Mouse (Mus musculus) limb, embryonic 15.5 days (tissue): ENCODE results near the gene Tmtc1. TPM values are rescaled to one million over a fixed set of nuclear protein-coding genes. Genes with fewer than 3 reads are reported as not detected.

Source experiments
- ATAC-seq: fragments of 200-750 bp; cut with Nextera tagmentation; 2 replicates; pipeline ENCODE4 v1.8.0; 2017; ENCODE audit warnings: low read depth, moderate TSS enrichment; ENCODE audit not compliant: insufficient number of reproducible peaks, low FRiP score, low TSS enrichment
- H3K27ac ChIP-seq: fragments of 300-500 bp; sonication (generic); 2 replicates; pipeline ENCODE4 v1.5.1; 2015; ENCODE audit warnings: moderate library complexity, mild to moderate bottlenecking, inconsistent platforms
- H3K27me3 ChIP-seq: fragments of 300-500 bp; sonication (generic); 2 replicates; pipeline ENCODE4 v1.6.1; 2015; ENCODE audit warnings: inconsistent platforms
- H3K36me3 ChIP-seq: fragments of 300-500 bp; sonication (generic); 2 replicates; pipeline ENCODE4 v1.6.1; 2015; ENCODE audit warnings: inconsistent platforms
- H3K4me1 ChIP-seq: fragments of 300-500 bp; sonication (generic); 2 replicates; pipeline ENCODE4 v1.6.1; 2015; ENCODE audit warnings: inconsistent platforms
- H3K4me2 ChIP-seq: fragments of 300-500 bp; sonication (generic); 2 replicates; pipeline ENCODE4 v1.6.1; 2015; ENCODE audit warnings: mild to moderate bottlenecking, inconsistent platforms
- H3K4me3 ChIP-seq: fragments of 300-500 bp; sonication (generic); 2 replicates; pipeline ENCODE4 v1.5.1; 2015; ENCODE audit warnings: mild to moderate bottlenecking, inconsistent platforms
- H3K9ac ChIP-seq: fragments of 300-500 bp; sonication (generic); 2 replicates; pipeline ENCODE4 v1.6.1; 2015; ENCODE audit warnings: inconsistent platforms
- H3K9me3 ChIP-seq: fragments of 300-500 bp; sonication (generic); 2 replicates; pipeline ENCODE4 v1.6.1; 2016; ENCODE audit warnings: inconsistent platforms
- WGBS: fragments of 180-500 bp; shearing (Covaris S2); methylation state at CpG from one replicate; pipeline ENCODE4 v1.1.7; 2015; 5-methylcytosine and 5-hydroxymethylcytosine counted together
- polyA plus RNA-seq: library from polyadenylated mRNA; unstranded; fragments of >200 nt; fragmentation: Nextera tagmentation; extraction: Ambion mirVana; gene quantifications from 2 replicates; pipeline ENCODE4 v1.2.1, GENCODE M21; 2015

Tmtc1 gene
- polyA plus RNA-seq, 1 experiment from 2014 or later = 1.3 TPM

GRCm38 (mm10) chr6:148362475-148362874 lies 81.7 kb downstream of the Tmtc1 start:
- H3K4me1 ChIP-seq = peaks cover 3% of the 10 kb centered on the region; the same call in 1 of the 2 replicates
- H3K27me3 ChIP-seq = no peaks in the 10 kb centered on the region
- H3K27ac ChIP-seq = no peak overlapping the region
- H3K9ac ChIP-seq = no peak overlapping the region
- no peaks in the 10 kb centered on the region for H3K36me3 ChIP-seq
- H3K4me2 ChIP-seq = no peak overlapping the region
- ATAC-seq = no peak
- 55% methylated on average over 3 of the region's 3 CpGs for WGBS
- H3K4me3 ChIP-seq = no peak overlapping the region
- no peaks in the 10 kb centered on the region for H3K9me3 ChIP-seq

- Histone ChIP-seq H3K36me3 (peaks cover 8% of the 10 kb centered on the region), H3K27ac (no peak overlapping the region), H3K27me3 (no peaks in the 10 kb centered on the region), H3K9ac (no peak overlapping the region), H3K9me3 (no peaks in the 10 kb centered on the region), H3K4me3 (no peak overlapping the region), H3K4me2 (no peak overlapping the region), H3K4me1 (0 out of 2 replicates have a peak, but pooled peaks cover 8% of the 10 kb centered on the region)
- ATAC-seq = no peak
- 42% methylated on average over 7 of the region's 7 CpGs for WGBS
Observed at GRCm38 (mm10) chr6:148359348-148359905, 84.8 kb downstream of the Tmtc1 start.

- no peak overlapping the region for H3K4me2 ChIP-seq
- no peak overlapping the region for H3K27ac ChIP-seq
- H3K36me3 ChIP-seq = peaks cover 8% of the 10 kb centered on the region
- H3K4me3 ChIP-seq = no peak overlapping the region
- 0 out of 2 replicates have a peak, but pooled peaks cover 8% of the 10 kb centered on the region for H3K4me1 ChIP-seq
- WGBS = 34% methylated on average over 8 of the region's 12 CpGs
- H3K9me3 ChIP-seq = no peaks in the 10 kb centered on the region
- no peak overlapping the region for H3K9ac ChIP-seq
- no peak for ATAC-seq
- H3K27me3 ChIP-seq = no peaks in the 10 kb centered on the region
Observed at GRCm38 (mm10) chr6:148358580-148359246, 85.5 kb downstream of the Tmtc1 start.

- Histone ChIP-seq H3K9me3 (no peaks in the 10 kb centered on the region), H3K27me3 (no peaks in the 10 kb centered on the region), H3K9ac (no peak overlapping the region), H3K4me1 (0 out of 2 replicates have a peak, but pooled peaks cover 8% of the 10 kb centered on the region), H3K4me3 (no peak overlapping the region), H3K36me3 (peaks cover 8% of the 10 kb centered on the region), H3K27ac (no peak overlapping the region), H3K4me2 (no peak overlapping the region)
- ATAC-seq = no peak
Observed at GRCm38 (mm10) chr6:148356141-148356540, 88.0 kb downstream of the Tmtc1 start.

GRCm38 (mm10) chr6:148354509-148355474 lies 89.4 kb downstream of the Tmtc1 start:
- peak overlapping the region; percentile 63 for H3K4me2 ChIP-seq
- H3K27me3 ChIP-seq = no peaks in the 10 kb centered on the region
- ATAC-seq = 0 out of 2 replicates have a peak, but pooled peaks have one; percentile 52
- peak overlapping the region; percentile 38 for H3K9ac ChIP-seq
- H3K9me3 ChIP-seq = no peaks in the 10 kb centered on the region
- peak overlapping the region; percentile 47 for H3K4me3 ChIP-seq
- peaks cover 8% of the 10 kb centered on the region for H3K36me3 ChIP-seq
- WGBS = 31% methylated on average over 85 of the region's 85 CpGs
- 0 out of 2 replicates have a peak, but pooled peaks cover 8% of the 10 kb centered on the region for H3K4me1 ChIP-seq
- H3K27ac ChIP-seq = no peak overlapping the region

- Histone ChIP-seq H3K4me3 (peak overlapping the region; percentile 47), H3K27ac (no peak overlapping the region), H3K36me3 (peaks cover 8% of the 10 kb centered on the region), H3K9me3 (no peaks in the 10 kb centered on the region), H3K4me1 (0 out of 2 replicates have a peak, but pooled peaks cover 8% of the 10 kb centered on the region), H3K9ac (no peak overlapping the region), H3K27me3 (no peaks in the 10 kb centered on the region), H3K4me2 (peak overlapping the region; percentile 63)
- WGBS = 85% methylated on average over 16 of the region's 16 CpGs
- ATAC-seq = 0 out of 2 replicates have a peak, but pooled peaks have one; percentile 44
Observed at GRCm38 (mm10) chr6:148354151-148354508, 90.1 kb downstream of the Tmtc1 start.

- Histone ChIP-seq H3K4me1 (no peaks in the 10 kb centered on the region), H3K4me3 (no peak overlapping the region), H3K27me3 (no peaks in the 10 kb centered on the region), H3K27ac (no peak overlapping the region), H3K4me2 (no peak overlapping the region), H3K36me3 (no peaks in the 10 kb centered on the region), H3K9ac (no peak overlapping the region), H3K9me3 (no peaks in the 10 kb centered on the region)
- WGBS = 77% methylated on average over 3 of the region's 3 CpGs
- no peak for ATAC-seq
Observed at GRCm38 (mm10) chr6:148345001-148345400, 99.2 kb downstream of the Tmtc1 start.

GRCm38 (mm10) chr6:148342191-148342590 lies 102.0 kb downstream of the Tmtc1 start:
- Histone ChIP-seq H3K4me2 (no peak overlapping the region), H3K9me3 (no peaks in the 10 kb centered on the region), H3K36me3 (no peaks in the 10 kb centered on the region), H3K27me3 (no peaks in the 10 kb centered on the region), H3K27ac (no peak overlapping the region), H3K4me3 (no peak overlapping the region), H3K9ac (no peak overlapping the region), H3K4me1 (no peaks in the 10 kb centered on the region)
- no peak for ATAC-seq
- 87% methylated on average over 2 of the region's 2 CpGs for WGBS

GRCm38 (mm10) chr6:148341765-148342164 lies 102.4 kb downstream of the Tmtc1 start:
- no peaks in the 10 kb centered on the region for H3K9me3 ChIP-seq
- no peak overlapping the region for H3K4me3 ChIP-seq
- H3K27ac ChIP-seq = no peak overlapping the region
- no peaks in the 10 kb centered on the region for H3K4me1 ChIP-seq
- no peaks in the 10 kb centered on the region for H3K27me3 ChIP-seq
- no peak for ATAC-seq
- no peak overlapping the region for H3K9ac ChIP-seq
- no peaks in the 10 kb centered on the region for H3K36me3 ChIP-seq
- H3K4me2 ChIP-seq = no peak overlapping the region
- WGBS = 68% methylated on average over 2 of the region's 2 CpGs

- no peaks in the 10 kb centered on the region for H3K27me3 ChIP-seq
- no peak overlapping the region for H3K27ac ChIP-seq
- no peak overlapping the region for H3K4me2 ChIP-seq
- H3K4me3 ChIP-seq = no peak overlapping the region
- H3K4me1 ChIP-seq = no peaks in the 10 kb centered on the region
- WGBS = 73% methylated on average over 3 of the region's 3 CpGs
- no peaks in the 10 kb centered on the region for H3K9me3 ChIP-seq
- H3K36me3 ChIP-seq = no peaks in the 10 kb centered on the region
- no peak overlapping the region for H3K9ac ChIP-seq
- ATAC-seq = no peak
Observed at GRCm38 (mm10) chr6:148338326-148338957, 105.7 kb downstream of the Tmtc1 start.

- H3K27me3 ChIP-seq = no peaks in the 10 kb centered on the region
- no peaks in the 10 kb centered on the region for H3K4me1 ChIP-seq
- no peaks in the 10 kb centered on the region for H3K9me3 ChIP-seq
- no peaks in the 10 kb centered on the region for H3K36me3 ChIP-seq
- no peak overlapping the region for H3K4me2 ChIP-seq
- H3K4me3 ChIP-seq = no peak overlapping the region
- H3K9ac ChIP-seq = no peak overlapping the region
- no peak for ATAC-seq
- H3K27ac ChIP-seq = no peak overlapping the region
Observed at GRCm38 (mm10) chr6:148336290-148336955, 107.8 kb downstream of the Tmtc1 start.
